Mouse (Mus musculus) kidney, postnatal 0 days (tissue): ENCODE data around the gene Krtap6-2. TPM values are rescaled to one million over a fixed set of nuclear protein-coding genes. Genes with fewer than 3 reads are reported as not detected.

Source experiments
- ATAC-seq: fragments of 200-750 bp; cut with Nextera tagmentation; replicated peaks from 2 replicates; pipeline ENCODE4 v1.8.0; 2017; ENCODE audit warnings: low read depth, moderate number of reproducible peaks, moderate TSS enrichment, moderate library complexity; ENCODE audit not compliant: low FRiP score
- DNase-seq: peaks from one replicate; pipeline ENCODE4 v3.0.0-alpha.2; 2016; ENCODE audit warnings: low spot score
- H3K27ac ChIP-seq: fragments of 300-500 bp; sonication (generic); 2 replicates; pipeline ENCODE4 v1.5.1; 2014; ENCODE audit warnings: mild to moderate bottlenecking
- H3K27me3 ChIP-seq: fragments of 300-500 bp; sonication (generic); 2 replicates; pipeline ENCODE4 v1.6.1; 2014; ENCODE audit warnings: low read length, mixed read lengths; ENCODE audit not compliant: insufficient read depth
- H3K36me3 ChIP-seq: fragments of 300-500 bp; sonication (generic); 2 replicates; pipeline ENCODE4 v1.6.1; 2014; ENCODE audit warnings: low read length, mixed read lengths; ENCODE audit not compliant: insufficient read depth
- H3K4me1 ChIP-seq: fragments of 300-500 bp; sonication (generic); replicated peaks from 2 replicates; pipeline ENCODE4 v1.6.1; 2014; ENCODE audit warnings: antibody characterized with exemption, low read length, mixed read lengths; ENCODE audit not compliant: insufficient read depth
- H3K4me2 ChIP-seq: fragments of 300-500 bp; sonication (generic); 2 replicates; pipeline ENCODE4 v1.6.1; 2014; ENCODE audit warnings: mild to moderate bottlenecking, low read length, moderate library complexity, mixed read lengths
- H3K4me3 ChIP-seq: fragments of 300-500 bp; sonication (generic); replicated peaks from 2 replicates; pipeline ENCODE4 v1.5.1; 2014; ENCODE audit warnings: low read depth, low read length
- H3K9ac ChIP-seq: fragments of 300-500 bp; sonication (generic); 2 replicates; pipeline ENCODE4 v1.6.1; 2014; ENCODE audit warnings: low read depth, low read length
- H3K9me3 ChIP-seq: fragments of 300-500 bp; sonication (generic); replicated peaks from 2 replicates; pipeline ENCODE4 v1.6.1; 2016; ENCODE audit warnings: low read length, inconsistent platforms, mixed read lengths
- CTCF ChIP-seq: IDR thresholded peaks from 2 replicates; pipeline ENCODE4 v1.5.1; 2016; ENCODE audit warnings: antibody characterized with exemption, low read depth, mild to moderate bottlenecking, moderate library complexity
- WGBS: fragments of 180-500 bp; shearing (Covaris S2); extraction: QIAGEN DNeasy Blood & Tissue Kit; methylation state at CpG from one replicate; pipeline ENCODE4 v1.1.7; 2014; 5-methylcytosine and 5-hydroxymethylcytosine counted together
- polyA plus RNA-seq: library from polyadenylated mRNA; unstranded; fragments of >200 nt; fragmentation: Nextera tagmentation; extraction: Ambion mirVana; gene quantifications from 2 replicates; pipeline ENCODE4 v1.2.1, GENCODE M21; 2015

The Krtap6-2 gene
- polyA plus RNA-seq, 1 experiment from 2014 or later = not detected

- Histone ChIP-seq H3K9me3 (no peaks in the 10 kb centered on the region), H3K27ac (no peak overlapping the region), H3K36me3 (no peaks in the 10 kb centered on the region), H3K27me3 (no peaks in the 10 kb centered on the region), H3K4me3 (no peak overlapping the region), H3K4me1 (no peaks in the 10 kb centered on the region), H3K9ac (no peak overlapping the region), H3K4me2 (no peak overlapping the region)
- no peak for TF ChIP-seq CTCF
- 85% methylated on average over 2 of the region's 2 CpGs for WGBS
- no peak for DNase-seq
- no peak for ATAC-seq
Measured at GRCm38 (mm10) chr16:89372734-89373461, 47.0 kb downstream of the Krtap6-2 start.

Other genes starting within 250 kb of the Krtap6-2 start
- not detected in 2 replicates for gene 1110057P08Rik, start 245.4 kb downstream of the Krtap6-2 start, polyA plus RNA-seq
- gene Krtap20-2, start 214.2 kb downstream of the Krtap6-2 start, polyA plus RNA-seq = not detected in 2 replicates
- not detected in 2 replicates for gene Krtap21-1, start 16.2 kb downstream of the Krtap6-2 start, polyA plus RNA-seq
- not detected in 2 replicates for gene Krtap8-1, start 67.8 kb upstream of the Krtap6-2 start, polyA plus RNA-seq
- gene Krtap7-1, start 88.2 kb upstream of the Krtap6-2 start, polyA plus RNA-seq = not detected in 2 replicates
- not detected in 2 replicates for gene Krtap11-1, start 151.1 kb upstream of the Krtap6-2 start, polyA plus RNA-seq